In the genomic region with DNA sequence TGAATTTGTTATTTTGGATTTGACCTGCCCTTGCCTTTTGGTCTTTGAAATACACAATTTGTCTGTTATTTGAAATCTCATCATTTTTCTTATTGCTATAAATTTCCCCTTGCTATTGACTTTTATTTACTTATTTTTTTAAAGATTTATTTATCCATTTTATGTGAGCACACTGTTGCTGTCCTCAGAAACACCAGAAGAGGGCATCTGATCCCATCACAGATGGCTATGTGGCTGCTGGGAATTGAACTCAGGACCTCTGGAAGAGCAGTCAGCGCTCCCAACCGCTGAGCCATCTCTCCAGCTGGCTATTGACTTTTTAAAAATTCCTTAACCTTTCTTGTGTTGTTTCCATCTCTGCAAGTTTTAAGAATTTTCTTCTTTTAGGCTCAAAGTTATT, we compare ENCODE assay signal across 1 mouse cellular context.
TF ChIP-seq lines count a peak whose summit lies in the region.

No protein-coding gene starts in this region.

TF ChIP-seq in MEL, 35 proteins besides CTCF, POLR2A, EP300 and RAD21:
- no peak for TF ChIP-seq RCOR1 (IDR thresholded peaks at IDR 0.05; ENCODE audit: low read depth, low read length)
- TF ChIP-seq ZNF384 (IDR thresholded peaks at IDR 0.05; ENCODE audit: low read depth, low read length): peak; percentile 43; the same call in 1 of the 2 replicates
- TF ChIP-seq MAZ (IDR thresholded peaks at IDR 0.05; ENCODE audit: low read depth, low read length): no peak
- TF ChIP-seq MXI1 (IDR thresholded peaks at IDR 0.05; ENCODE audit: low read depth, low read length): no peak
- TF ChIP-seq POLR2AphosphoS2 (IDR thresholded peaks at IDR 0.05; ENCODE audit: low read length): no peak
- no peak for TF ChIP-seq MEF2A (IDR thresholded peaks at IDR 0.05; ENCODE audit: extremely low read depth, insufficient replicate concordance, low read depth, low read length, poor library complexity, severe bottlenecking)
- peak; percentile 92 for TF ChIP-seq ZC3H11A (IDR thresholded peaks at IDR 0.05; ENCODE audit: low read depth, low read length)
- TF ChIP-seq ZKSCAN1 (IDR thresholded peaks at IDR 0.05; ENCODE audit: low read depth, low read length): no peak
- TF ChIP-seq SIN3A (IDR thresholded peaks at IDR 0.05; ENCODE audit: low read length): no peak
- TF ChIP-seq JUND (IDR thresholded peaks at IDR 0.05; ENCODE audit: low read depth, low read length): no peak
- no peak for TF ChIP-seq TBP (IDR thresholded peaks at IDR 0.05; ENCODE audit: low read depth, low read length)
- TF ChIP-seq USF1 (IDR thresholded peaks at IDR 0.05; ENCODE audit: low read depth, low read length): no peak
- no peak for TF ChIP-seq TCF12 (IDR thresholded peaks at IDR 0.05; ENCODE audit: low read depth, low read length)
- TF ChIP-seq TAL1 (IDR thresholded peaks at IDR 0.05; ENCODE audit: low read length): no peak
- no peak for TF ChIP-seq MAX (IDR thresholded peaks at IDR 0.05; ENCODE audit: low read length)
- no peak for TF ChIP-seq MYC (IDR thresholded peaks at IDR 0.05; ENCODE audit: low read depth, low read length)
- TF ChIP-seq E2F4 (IDR thresholded peaks at IDR 0.05; ENCODE audit: borderline replicate concordance, low read depth, low read length): no peak
- TF ChIP-seq HCFC1 (IDR thresholded peaks at IDR 0.05; ENCODE audit: low read depth, low read length): no peak
- peak; percentile 92 for TF ChIP-seq SMC3 (IDR thresholded peaks at IDR 0.05; ENCODE audit: low read depth, low read length)
- TF ChIP-seq CHD2 (IDR thresholded peaks at IDR 0.05; ENCODE audit: low read length): no peak
- TF ChIP-seq CHD1 (IDR thresholded peaks at IDR 0.05; ENCODE audit: low read depth, low read length): no peak
- TF ChIP-seq NRF1 (IDR thresholded peaks at IDR 0.05; ENCODE audit: insufficient read depth, low read depth, low read length, poor library complexity, severe bottlenecking): no peak
- TF ChIP-seq ZMIZ1 (IDR thresholded peaks at IDR 0.05; ENCODE audit: low read depth, low read length): no peak
